Mouse (Mus musculus): ENCODE measurements around the gene Dkk3. TPM values are rescaled to one million over a fixed set of nuclear protein-coding genes. Genes with fewer than 3 reads are reported as not detected.
"Not testable (repeated sequence)": the region's sequence is repeated elsewhere in the genome, so short reads cannot be mapped to it uniquely, and the experiment has no call there.

The Dkk3 gene
- polyA plus RNA-seq, 1 experiment from 2014 or later, result 45.5 TPM

- H3K9me3 ChIP-seq (ENCODE audit: control insufficient read depth, low read length), result no peaks in the 10 kb centered on the region
- no peak overlapping the region for H3K27ac ChIP-seq (ENCODE audit: low read length)
- no peak overlapping the region for H3K9ac ChIP-seq (ENCODE audit: low read length)
- no peaks in the 10 kb centered on the region for H3K27me3 ChIP-seq (ENCODE audit: control insufficient read depth, insufficient read depth, low read depth, low read length)
- no peaks in the 10 kb centered on the region for H3K36me3 ChIP-seq (ENCODE audit: control insufficient read depth, insufficient read depth, low read length)
- H3K4me2 ChIP-seq (ENCODE audit: low read depth, low read length), result no peak overlapping the region
- ATAC-seq (ENCODE audit: low read depth), result no peak
- WGBS, result 72% methylated on average over 2 of the region's 2 CpGs
- no peak overlapping the region for H3K4me3 ChIP-seq (ENCODE audit: low read length)
- no peaks in the 10 kb centered on the region; the same call in 1 of the 2 replicates for H3K4me1 ChIP-seq (replicated peaks; ENCODE audit: control insufficient read depth, insufficient read depth, low read length)
Observed at GRCm38 (mm10) chr7:112176627-112177026, 17.8 kb upstream of the Dkk3 start.

- ATAC-seq (ENCODE audit: low read depth), result no peak
- WGBS, result 74% methylated on average over 4 of the region's 4 CpGs
- Histone ChIP-seq H3K4me3 (ENCODE audit: low read length) (no peak overlapping the region), H3K9me3 (ENCODE audit: control insufficient read depth, low read length) (no peaks in the 10 kb centered on the region), H3K4me2 (ENCODE audit: low read depth, low read length) (no peak overlapping the region), H3K27me3 (ENCODE audit: control insufficient read depth, insufficient read depth, low read depth, low read length) (no peaks in the 10 kb centered on the region), H3K27ac (ENCODE audit: low read length) (no peak overlapping the region), H3K9ac (ENCODE audit: low read length) (no peak overlapping the region), H3K4me1 (replicated peaks; ENCODE audit: control insufficient read depth, insufficient read depth, low read length) (peaks cover 3% of the 10 kb centered on the region; the same call in 1 of the 2 replicates), H3K36me3 (ENCODE audit: control insufficient read depth, insufficient read depth, low read length) (no peaks in the 10 kb centered on the region)
Observed at GRCm38 (mm10) chr7:112172669-112173068, 13.8 kb upstream of the Dkk3 start.

GRCm38 (mm10) chr7:112169955-112170692 is 11.3 kb upstream of the Dkk3 start:
- peaks cover 3% of the 10 kb centered on the region; the same call in 1 of the 2 replicates for H3K4me1 ChIP-seq (replicated peaks; ENCODE audit: control insufficient read depth, insufficient read depth, low read length)
- no peaks in the 10 kb centered on the region for H3K27me3 ChIP-seq (ENCODE audit: control insufficient read depth, insufficient read depth, low read depth, low read length)
- no peak overlapping the region for H3K4me2 ChIP-seq (ENCODE audit: low read depth, low read length)
- no peak overlapping the region for H3K4me3 ChIP-seq (ENCODE audit: low read length)
- no peak overlapping the region for H3K9ac ChIP-seq (ENCODE audit: low read length)
- no peak overlapping the region for H3K27ac ChIP-seq (ENCODE audit: low read length)
- WGBS, result 14% methylated on average over 10 of the region's 10 CpGs
- no peaks in the 10 kb centered on the region for H3K9me3 ChIP-seq (ENCODE audit: control insufficient read depth, low read length)
- H3K36me3 ChIP-seq (ENCODE audit: control insufficient read depth, insufficient read depth, low read length), result no peaks in the 10 kb centered on the region
- ATAC-seq (ENCODE audit: low read depth), result peak; percentile 54; the same call in 1 of the 2 replicates

DNA sequence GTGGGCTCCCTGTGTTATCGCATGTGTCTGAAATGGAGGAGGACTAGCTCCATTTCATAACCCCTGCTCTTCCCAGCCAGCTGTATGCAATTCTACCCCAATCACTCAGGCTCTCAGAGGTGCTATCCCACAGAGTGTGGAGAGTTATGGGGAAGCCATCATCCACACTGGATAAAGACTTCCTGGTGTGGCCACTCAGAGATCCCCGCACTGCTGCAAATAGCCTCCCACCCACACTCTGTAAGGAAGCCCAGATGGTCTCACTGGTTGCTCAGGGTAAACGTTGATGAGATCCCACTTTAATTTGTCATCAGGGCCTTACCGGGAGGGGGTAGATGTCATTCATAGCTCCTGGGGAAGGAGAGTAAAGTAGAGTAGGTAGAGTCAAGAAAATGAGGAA is 6.7 kb upstream of the Dkk3 start:
- Histone ChIP-seq H3K36me3 (ENCODE audit: control insufficient read depth, insufficient read depth, low read length) (no peaks in the 10 kb centered on the region), H3K4me3 (ENCODE audit: low read length) (no peak overlapping the region), H3K4me2 (ENCODE audit: low read depth, low read length) (no peak overlapping the region), H3K9me3 (ENCODE audit: control insufficient read depth, low read length) (no peaks in the 10 kb centered on the region), H3K9ac (ENCODE audit: low read length) (no peak overlapping the region), H3K4me1 (replicated peaks; ENCODE audit: control insufficient read depth, insufficient read depth, low read length) (peaks cover 3% of the 10 kb centered on the region; the same call in 1 of the 2 replicates), H3K27ac (ENCODE audit: low read length) (no peak overlapping the region), H3K27me3 (ENCODE audit: control insufficient read depth, insufficient read depth, low read depth, low read length) (no peaks in the 10 kb centered on the region)
- 62% methylated on average over 4 of the region's 4 CpGs for WGBS
- no peak for ATAC-seq (ENCODE audit: low read depth)

- H3K27ac ChIP-seq (ENCODE audit: low read length); H3K9me3 ChIP-seq (ENCODE audit: control insufficient read depth, low read length); H3K9ac ChIP-seq (ENCODE audit: low read length); H3K4me1 ChIP-seq (replicated peaks; ENCODE audit: control insufficient read depth, insufficient read depth, low read length); H3K4me3 ChIP-seq (ENCODE audit: low read length); H3K36me3 ChIP-seq (ENCODE audit: control insufficient read depth, insufficient read depth, low read length); ATAC-seq (ENCODE audit: low read depth); H3K4me2 ChIP-seq (ENCODE audit: low read depth, low read length); H3K27me3 ChIP-seq (ENCODE audit: control insufficient read depth, insufficient read depth, low read depth, low read length): not testable (repeated sequence)
- 91% methylated on average over 4 of the region's 4 CpGs for WGBS
Observed at GRCm38 (mm10) chr7:112165032-112165431, 6.2 kb upstream of the Dkk3 start.

GRCm38 (mm10) chr7:112164430-112164829 is 5.6 kb upstream of the Dkk3 start:
- no peak overlapping the region for H3K27ac ChIP-seq (ENCODE audit: low read length)
- no peaks in the 10 kb centered on the region for H3K9me3 ChIP-seq (ENCODE audit: control insufficient read depth, low read length)
- no peaks in the 10 kb centered on the region for H3K4me1 ChIP-seq (replicated peaks; ENCODE audit: control insufficient read depth, insufficient read depth, low read length)
- H3K27me3 ChIP-seq (ENCODE audit: control insufficient read depth, insufficient read depth, low read depth, low read length), result no peaks in the 10 kb centered on the region
- H3K4me3 ChIP-seq (ENCODE audit: low read length), result no peak overlapping the region
- ATAC-seq (ENCODE audit: low read depth), result no peak
- H3K9ac ChIP-seq (ENCODE audit: low read length), result no peak overlapping the region
- WGBS, result 61% methylated on average over 3 of the region's 3 CpGs
- H3K4me2 ChIP-seq (ENCODE audit: low read depth, low read length), result no peak overlapping the region
- H3K36me3 ChIP-seq (ENCODE audit: control insufficient read depth, insufficient read depth, low read length), result no peaks in the 10 kb centered on the region

- H3K4me2 ChIP-seq (ENCODE audit: low read depth, low read length), result no peak overlapping the region
- H3K27me3 ChIP-seq (ENCODE audit: control insufficient read depth, insufficient read depth, low read depth, low read length), result no peaks in the 10 kb centered on the region
- no peaks in the 10 kb centered on the region for H3K36me3 ChIP-seq (ENCODE audit: control insufficient read depth, insufficient read depth, low read length)
- no peaks in the 10 kb centered on the region for H3K9me3 ChIP-seq (ENCODE audit: control insufficient read depth, low read length)
- peaks cover 23% of the 10 kb centered on the region for H3K4me1 ChIP-seq (replicated peaks; ENCODE audit: control insufficient read depth, insufficient read depth, low read length)
- no peak overlapping the region for H3K9ac ChIP-seq (ENCODE audit: low read length)
- H3K27ac ChIP-seq (ENCODE audit: low read length), result no peak overlapping the region
- no peak for ATAC-seq (ENCODE audit: low read depth)
- no peak overlapping the region for H3K4me3 ChIP-seq (ENCODE audit: low read length)
- 42% methylated on average over 5 of the region's 6 CpGs for WGBS
Observed at GRCm38 (mm10) chr7:112159835-112160234, 978 bp upstream of the Dkk3 start.

DNA sequence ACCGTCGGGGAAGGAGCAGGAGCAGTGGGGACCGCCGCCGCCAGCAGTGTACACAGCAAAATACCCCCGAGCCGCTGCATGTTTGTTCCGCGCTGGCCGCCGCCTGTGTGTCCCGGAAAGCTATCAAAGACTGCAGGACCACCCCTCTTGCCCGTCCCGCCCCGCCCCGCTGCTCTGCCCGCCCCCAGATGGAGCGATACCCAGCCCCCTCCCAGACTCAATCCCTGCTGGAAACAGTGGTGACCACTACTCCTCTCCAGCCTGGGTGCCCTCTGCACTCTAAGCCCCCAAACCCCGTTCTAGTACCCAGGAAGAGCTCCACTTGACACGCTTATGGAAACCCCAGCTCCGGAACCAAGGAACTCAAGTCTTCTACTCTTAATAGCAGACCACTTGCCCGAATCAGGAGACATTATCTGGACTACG is 528 bp downstream of the Dkk3 start:
- peak; percentile 70 for ATAC-seq (ENCODE audit: low read depth)
- Histone ChIP-seq H3K9me3 (ENCODE audit: control insufficient read depth, low read length) (no peaks in the 10 kb centered on the region), H3K4me3 (ENCODE audit: low read length) (peak overlapping the region; percentile 60), H3K4me2 (ENCODE audit: low read depth, low read length) (peak overlapping the region; percentile 67), H3K36me3 (ENCODE audit: control insufficient read depth, insufficient read depth, low read length) (no peaks in the 10 kb centered on the region), H3K27me3 (ENCODE audit: control insufficient read depth, insufficient read depth, low read depth, low read length) (no peaks in the 10 kb centered on the region), H3K9ac (ENCODE audit: low read length) (peak overlapping the region; percentile 69), H3K27ac (ENCODE audit: low read length) (peak overlapping the region; percentile 54), H3K4me1 (replicated peaks; ENCODE audit: control insufficient read depth, insufficient read depth, low read length) (peaks cover 34% of the 10 kb centered on the region)
- WGBS, result 2% methylated on average over 18 of the region's 23 CpGs

DNA sequence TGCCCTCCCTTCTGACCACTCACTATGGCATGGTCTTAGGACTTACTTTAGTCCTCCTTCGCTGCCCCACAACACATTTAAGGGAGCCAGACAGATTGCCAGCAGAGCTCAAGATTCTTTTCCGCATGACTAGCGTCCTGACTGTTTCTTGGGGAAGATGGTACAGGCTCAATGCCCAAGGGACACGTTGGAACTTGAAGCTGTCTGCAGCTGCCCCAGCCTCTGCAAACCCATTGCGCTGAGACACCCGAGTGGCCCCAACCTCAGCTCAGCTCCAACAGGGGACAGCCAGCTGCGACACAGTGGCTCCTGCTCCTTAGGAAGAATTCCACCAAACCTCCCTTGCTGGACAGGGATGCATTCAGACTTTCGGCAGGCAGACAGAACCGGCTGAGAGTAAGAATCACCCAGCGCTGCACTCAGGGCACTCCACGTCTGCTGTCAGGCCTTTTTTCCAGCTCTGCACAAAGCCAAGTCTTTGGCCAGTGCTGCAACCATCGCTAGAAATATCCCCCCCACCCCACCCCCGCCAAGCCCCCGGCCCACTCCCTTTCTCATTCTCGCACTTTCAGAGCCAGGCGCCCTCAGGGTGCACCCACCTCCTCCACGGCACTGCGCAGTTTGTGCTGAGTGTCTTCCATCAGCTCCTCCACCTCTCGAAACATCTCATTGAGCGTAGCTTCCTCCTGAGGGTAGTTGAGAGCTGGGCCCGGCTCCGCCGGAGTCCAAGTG is 1.1 kb downstream of the Dkk3 start:
- Histone ChIP-seq H3K4me1 (replicated peaks; ENCODE audit: control insufficient read depth, insufficient read depth, low read length) (peaks cover 34% of the 10 kb centered on the region), H3K4me3 (ENCODE audit: low read length) (peak overlapping the region; percentile 60), H3K4me2 (ENCODE audit: low read depth, low read length) (peak overlapping the region; percentile 67), H3K9ac (ENCODE audit: low read length) (peak overlapping the region; percentile 69), H3K9me3 (ENCODE audit: control insufficient read depth, low read length) (no peaks in the 10 kb centered on the region), H3K27me3 (ENCODE audit: control insufficient read depth, insufficient read depth, low read depth, low read length) (no peaks in the 10 kb centered on the region), H3K36me3 (ENCODE audit: control insufficient read depth, insufficient read depth, low read length) (no peaks in the 10 kb centered on the region), H3K27ac (ENCODE audit: low read length) (peak overlapping the region; percentile 54)
- peak; percentile 23 for ATAC-seq (ENCODE audit: low read depth)
- 11% methylated on average over 23 of the region's 23 CpGs for WGBS
